Mouse (Mus musculus): ENCODE results near the gene Rplp1.

GRCm38 (mm10) chr9:61871839-61872238, 42.5 kb downstream of the Rplp1 start:
- TF ChIP-seq CTCF (IDR thresholded peaks at IDR 0.05; ENCODE audit: low read depth, low read length) (no peak), POLR2A (IDR thresholded peaks at IDR 0.05; ENCODE audit: borderline replicate concordance, low read depth, low read length) (no peak)
